Mouse (Mus musculus) 416B (cell line): ENCODE data around the gene Pspc1.

ENCODE experiments used
- DNase-seq: peaks from one replicate; pipeline ENCODE4 v3.0.0; 2011; ENCODE audit warnings: low read depth

Gene Pspc1

GRCm38 (mm10) chr14:56697836-56698235 is 80.3 kb downstream of the Pspc1 start:
- DNase-seq = no peak

GRCm38 (mm10) chr14:56695495-56695894 is 82.6 kb downstream of the Pspc1 start:
- DNase-seq = no peak

DNA sequence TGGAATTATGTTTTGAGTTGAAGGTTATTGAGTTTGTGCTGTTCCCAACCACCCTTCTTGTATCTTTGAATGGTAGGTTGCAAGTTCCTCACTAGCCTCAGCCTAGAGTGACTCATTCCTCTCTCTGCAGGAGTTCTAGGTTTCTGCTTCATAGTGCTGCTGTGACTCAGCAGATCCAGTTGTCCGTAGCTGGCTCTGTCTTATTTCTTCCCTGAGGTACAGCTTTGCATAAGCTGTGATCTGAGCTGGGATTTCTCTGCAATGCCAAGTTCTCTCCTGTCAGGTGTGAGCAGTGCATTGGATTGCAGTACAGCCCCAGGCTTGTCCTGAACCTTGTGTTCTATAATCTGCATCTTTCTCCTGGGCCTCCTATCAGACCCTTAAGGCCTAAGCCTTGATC is 88.3 kb downstream of the Pspc1 start:
- peak; percentile 78 for DNase-seq

- DNase-seq = peak; percentile 33
These were observed 89.0 kb downstream of the Pspc1 start for GRCm38 (mm10) chr14:56689116-56689515.

DNA sequence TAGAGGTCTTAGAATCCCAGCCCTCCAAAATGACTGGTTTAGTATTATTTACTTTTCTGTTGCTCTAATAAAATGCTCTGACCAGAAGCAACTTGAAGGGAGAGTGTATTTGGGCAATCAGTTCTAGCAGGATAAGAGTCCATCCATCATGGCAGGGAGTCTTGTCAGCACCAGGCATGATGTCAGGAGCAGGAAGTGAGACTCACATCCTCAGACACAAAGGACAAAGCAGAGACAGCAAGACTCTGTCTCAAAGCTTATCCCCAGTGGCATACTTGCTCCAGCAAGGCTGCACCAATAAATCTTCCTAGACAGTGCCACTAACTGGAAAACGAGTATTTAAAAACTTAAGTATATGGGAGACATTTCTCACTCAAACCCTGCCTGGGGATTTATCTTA is 92.7 kb downstream of the Pspc1 start:
- DNase-seq = no peak
